Mouse (Mus musculus): ENCODE data around the gene Matn4.

The Matn4 gene

DNA sequence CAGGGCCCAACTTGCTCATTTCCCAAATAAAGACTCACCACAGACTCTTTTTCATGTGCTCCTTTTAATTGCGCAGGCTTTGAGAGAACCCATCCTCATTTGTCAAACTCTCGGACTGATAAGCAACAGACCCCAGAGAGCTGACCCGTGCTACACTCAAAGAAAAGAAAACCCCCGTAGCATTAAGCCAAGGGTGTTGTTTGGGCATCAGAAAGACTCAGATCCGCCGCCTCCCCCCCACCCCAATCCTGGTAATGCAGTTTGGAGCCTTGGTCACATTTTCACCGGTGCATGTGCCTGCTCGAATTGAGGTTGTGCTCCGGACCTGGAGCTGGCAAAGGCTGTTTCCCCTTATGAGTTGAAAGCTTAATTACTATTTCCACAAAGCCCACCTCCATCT is at the start of gene Matn4:
Gene Matn4, minus strand, starts transcription at position 101 of the 400 bp plus-strand sequence.
- no peak for DNase-seq

DNA sequence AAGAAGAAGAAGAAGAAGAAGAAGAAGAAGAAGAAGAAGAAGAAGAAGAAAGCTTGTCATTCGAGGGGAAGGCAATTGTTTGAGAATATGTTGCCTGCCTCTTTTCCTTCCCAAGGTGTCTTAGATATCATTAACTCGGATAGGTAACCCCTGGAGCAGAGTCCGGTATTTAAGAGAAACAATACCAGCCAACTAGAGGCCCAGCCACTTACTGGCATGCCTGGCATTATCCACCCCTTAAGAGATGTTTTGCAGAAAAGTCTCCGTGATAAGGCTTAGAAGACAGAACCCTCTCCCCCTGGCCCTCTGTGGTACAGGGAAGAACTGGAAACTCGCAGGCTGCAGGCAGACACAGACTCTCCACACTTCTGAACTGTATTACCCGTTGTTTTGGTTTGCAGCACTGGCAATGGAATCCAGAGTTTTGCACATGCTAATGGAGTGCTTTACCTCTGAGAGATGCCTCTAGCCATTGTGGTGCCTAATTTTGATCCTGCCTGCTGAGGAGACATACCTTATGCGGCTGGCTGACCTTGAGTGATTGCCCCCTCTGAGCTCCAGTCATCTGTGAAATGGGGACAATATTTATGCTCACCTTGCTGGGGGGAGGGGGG is 49.0 kb upstream of the Matn4 start:
- DNase-seq, result no peak

DNA sequence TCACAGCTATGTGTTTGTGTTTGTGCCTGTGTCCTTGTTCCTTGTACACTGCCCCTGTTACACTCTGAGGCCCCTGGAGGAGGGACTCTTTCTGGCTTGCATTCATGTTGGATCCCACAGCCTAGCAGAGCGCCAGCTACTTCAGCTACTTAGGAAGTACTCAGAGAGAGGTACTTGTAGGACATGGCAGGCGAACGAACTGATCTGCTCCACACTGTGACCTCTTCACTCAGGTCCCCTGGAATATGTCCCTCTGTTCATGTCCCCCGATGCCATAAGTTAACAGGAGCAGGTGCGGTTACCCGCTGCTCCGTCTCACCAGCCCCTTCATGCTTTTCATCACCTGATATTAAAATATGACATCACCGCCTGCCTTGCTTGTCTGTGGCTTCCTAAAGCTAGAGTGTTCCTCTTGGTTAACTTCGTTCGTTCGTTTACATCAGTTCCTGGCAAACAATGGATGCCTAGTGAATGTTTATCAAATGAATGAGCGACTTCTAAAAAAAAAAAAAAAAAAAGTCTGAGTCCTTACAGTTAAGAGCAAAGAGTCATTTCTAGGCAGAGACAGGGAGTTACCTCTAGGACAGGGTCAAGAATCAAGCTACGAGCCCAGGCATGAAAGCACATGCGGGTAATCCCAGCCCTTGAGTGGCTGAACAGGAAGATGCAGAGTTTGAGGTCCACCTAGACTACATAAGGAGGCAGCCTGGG is 48.2 kb upstream of the Matn4 start:
- DNase-seq, result no peak

DNA sequence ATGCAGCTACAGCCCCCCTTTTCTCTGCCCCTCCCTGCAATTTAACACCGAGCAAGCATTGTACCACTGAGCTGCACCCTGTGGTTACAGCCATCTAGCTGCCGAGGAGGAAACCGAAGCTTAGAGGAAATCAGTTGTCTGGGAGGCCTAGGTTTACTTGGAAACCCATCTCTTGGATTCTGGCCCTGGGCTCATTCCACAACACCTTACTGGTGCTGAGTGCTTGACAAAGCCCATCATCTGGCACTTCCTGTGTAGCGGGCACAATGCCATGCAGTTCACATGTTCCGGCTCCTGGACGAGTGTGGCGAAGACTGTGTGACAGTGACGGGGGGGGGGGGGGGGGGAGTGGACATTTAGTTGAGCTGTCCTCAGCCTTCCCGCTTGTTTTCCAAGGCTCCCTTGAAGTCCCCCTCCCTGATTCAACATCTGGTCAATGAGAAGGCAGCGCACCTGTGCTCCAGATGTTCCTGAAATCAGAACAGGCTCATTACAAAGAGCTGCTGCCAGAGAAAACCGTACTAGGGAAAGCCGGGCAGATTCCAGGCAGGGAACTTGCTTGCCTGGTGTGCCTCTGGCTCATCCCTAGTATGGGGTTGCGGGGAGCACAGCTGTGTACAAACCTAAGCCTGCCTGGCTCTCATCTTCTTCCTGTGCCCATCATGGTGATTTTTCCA is 47.2 kb upstream of the Matn4 start:
- no peak for DNase-seq

DNA sequence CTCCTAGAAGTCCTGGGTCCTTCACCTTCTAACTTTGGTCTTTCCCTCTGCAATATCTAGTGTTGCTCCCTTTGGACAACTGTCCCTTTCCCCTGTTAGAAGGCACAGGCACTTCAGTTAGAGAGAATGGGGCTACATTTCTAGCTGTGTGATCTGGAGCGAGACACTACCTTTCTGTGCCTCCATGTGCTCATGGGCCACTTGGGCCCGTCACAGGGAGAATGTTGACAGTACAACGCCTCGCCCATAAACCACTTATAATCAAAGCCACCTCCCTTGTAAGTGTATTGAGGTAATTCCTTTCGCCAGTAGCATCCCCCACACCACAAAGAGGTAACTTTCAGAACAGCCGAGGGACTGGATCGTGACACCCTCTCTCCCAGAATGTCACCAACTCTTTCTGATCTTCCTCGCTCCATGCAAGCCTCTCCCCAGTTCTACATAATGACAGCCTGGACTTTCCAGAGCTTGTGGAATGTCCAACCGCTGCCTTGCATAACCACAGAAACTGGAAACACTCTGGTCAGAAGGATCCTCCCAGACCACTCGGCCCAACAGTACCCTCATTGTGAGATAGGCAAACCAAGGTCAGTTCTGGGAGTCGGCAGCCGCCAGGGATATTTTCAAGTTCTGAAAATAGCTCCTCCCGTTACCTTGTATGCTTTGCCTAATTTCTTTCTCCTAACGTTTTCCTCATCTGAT is 44.5 kb upstream of the Matn4 start:
- DNase-seq, result no peak

DNA sequence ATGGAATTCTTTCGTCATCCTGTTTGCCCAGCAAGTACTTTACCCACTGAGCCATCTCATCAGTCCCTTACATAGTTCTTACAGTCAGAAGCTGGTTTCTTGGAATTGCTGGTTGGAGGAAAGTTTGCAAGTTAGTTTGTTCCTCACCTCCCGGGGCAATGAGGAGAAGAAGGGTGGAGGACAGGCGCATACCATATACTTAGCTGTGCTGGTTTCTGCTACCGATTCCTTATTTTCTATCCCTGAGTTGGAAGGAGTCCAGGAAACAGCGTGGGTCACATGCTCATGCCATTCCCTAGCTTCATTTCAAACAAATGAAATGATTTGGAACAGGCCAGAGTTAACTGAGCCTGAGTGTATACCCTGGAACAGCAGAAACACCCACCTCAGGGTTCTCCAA is 44.0 kb upstream of the Matn4 start:
- no peak for DNase-seq

DNA sequence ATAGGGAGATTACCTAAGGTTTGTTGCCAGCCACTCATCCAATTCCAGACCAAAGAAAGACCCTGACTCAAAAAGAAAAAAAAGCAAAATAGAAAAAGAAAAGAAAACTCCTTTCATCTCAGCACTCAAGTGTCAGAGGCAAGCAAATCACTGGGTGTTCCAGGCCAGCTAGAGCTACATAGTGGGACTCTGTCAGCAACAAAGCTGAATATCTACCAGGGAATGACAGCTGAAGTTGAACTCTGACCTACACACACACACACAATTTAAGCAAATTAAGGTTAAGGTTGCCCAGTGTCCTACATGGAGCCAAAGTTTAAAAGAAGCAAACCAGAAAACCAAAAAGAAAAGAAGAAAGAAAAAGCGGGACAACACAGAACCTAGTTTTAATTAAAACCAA is 43.2 kb upstream of the Matn4 start:
- no peak for DNase-seq

DNA sequence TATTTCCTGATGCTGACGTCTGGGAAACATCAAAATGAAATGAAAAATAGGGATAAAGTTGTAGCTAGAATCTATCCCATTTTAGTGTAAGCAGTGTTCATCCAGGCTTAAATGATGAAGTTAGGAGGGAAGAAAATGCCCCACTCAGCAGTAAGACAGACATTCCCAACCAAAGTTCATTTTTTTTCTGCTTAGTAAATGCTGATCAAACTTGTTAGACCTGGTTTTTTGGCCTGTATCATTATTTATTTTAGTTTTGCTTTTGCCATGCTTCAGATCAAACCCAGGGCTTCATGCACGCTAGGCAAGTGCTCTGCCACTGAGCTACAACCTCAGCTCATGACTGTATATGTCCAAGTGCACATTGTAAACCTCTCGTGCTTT is 41.1 kb upstream of the Matn4 start:
- no peak for DNase-seq

DNA sequence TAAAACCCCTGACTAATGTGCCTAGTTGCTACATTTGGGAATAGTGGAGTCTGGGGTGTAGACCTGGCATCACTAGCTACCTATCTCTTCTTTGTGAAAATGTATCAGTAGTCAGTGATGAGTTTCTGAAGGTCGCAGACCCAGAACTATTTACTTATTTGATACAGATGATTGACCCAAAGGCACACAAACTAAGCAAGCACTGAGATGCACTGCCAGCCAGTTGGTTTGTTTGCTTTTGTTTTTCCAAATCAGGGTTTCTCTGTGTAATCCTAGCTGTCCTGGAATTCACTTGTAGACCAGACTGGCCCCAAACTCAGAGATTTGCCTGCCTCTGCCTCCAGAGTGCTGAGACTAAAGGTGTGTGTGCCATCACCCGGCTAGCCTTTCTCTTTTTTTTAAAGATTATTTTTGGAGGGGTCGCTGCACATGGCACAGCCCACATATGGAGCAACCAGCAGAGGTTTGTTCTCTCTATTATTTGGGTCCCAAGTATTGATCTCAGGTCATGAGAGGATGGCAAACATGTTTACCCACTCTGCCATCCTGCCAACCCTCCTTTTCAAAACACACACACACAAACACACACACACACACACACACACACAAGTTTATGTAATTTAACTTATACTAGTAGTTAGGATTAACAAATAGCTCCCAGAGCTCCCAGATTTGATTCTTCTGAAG is 40.6 kb upstream of the Matn4 start:
- DNase-seq, result no peak

DNA sequence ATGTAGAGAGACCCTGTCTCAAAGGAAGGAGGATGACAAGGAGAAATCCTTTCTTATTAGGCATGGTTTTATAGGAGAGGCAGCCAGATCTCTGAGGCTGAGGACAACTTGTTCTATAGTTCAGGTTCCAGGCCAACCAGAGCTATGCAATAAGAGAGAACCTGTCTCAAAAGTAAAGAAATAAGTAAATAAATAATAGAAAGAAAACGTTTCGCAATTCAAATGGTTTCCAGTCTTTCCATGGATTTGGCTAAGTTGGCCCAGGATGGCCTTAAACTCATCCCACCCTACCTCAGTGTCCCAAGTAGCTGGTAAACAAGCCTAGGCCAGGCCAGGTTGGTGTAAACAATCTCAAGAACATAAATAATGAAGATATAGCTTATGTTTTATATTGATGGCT is 39.7 kb upstream of the Matn4 start:
- no peak for DNase-seq

DNA sequence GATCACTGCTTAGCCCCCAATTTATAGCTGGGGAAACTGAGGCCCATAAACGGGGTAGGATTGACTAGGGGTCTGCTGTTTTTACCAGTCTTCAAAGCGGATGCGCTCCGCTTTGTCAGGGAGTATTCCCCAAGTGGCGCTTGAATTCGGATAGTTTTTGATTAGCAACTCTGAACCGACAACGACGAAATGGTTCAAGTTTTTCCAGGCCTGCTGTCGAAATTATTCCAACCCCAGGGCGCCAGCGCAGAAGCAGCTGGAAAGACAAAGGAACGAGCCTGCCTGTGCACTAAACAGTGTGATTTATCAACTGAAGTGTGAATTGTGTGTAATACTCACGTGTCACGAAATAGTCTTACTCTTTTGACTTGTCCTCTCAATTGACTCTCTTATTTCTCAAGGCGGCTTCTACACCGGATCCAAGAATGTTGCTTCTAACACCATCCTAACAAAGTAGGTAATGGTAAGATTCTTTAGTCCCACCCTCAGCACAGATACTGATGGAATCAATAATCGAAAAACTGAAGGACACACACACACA is 38.6 kb upstream of the Matn4 start, which contains the start of gene Sdc4:
Gene Sdc4, minus strand, starts transcription at position 428 of the 541 bp plus-strand sequence.
- DNase-seq, result no peak

DNA sequence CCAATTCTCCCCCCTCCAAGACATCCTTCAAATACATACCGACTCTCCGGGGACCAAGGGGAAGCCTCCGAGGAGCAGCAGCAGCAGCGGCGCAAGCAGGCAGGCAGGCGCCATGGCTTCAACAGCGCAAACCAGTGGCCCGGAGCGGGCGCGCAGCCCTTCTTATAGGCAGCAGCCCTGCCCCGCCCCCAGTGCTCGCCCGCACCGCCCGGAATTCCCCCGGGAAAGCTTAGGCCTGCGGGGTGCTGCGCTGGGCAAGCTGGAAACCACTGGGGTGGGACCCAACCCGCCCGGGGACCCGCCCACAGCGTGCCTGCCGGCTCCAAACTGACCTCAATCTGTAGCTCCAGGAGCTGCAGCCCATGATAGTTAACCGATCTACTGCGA is 38.1 kb upstream of the Matn4 start:
- DNase-seq, result peak; percentile 45

DNA sequence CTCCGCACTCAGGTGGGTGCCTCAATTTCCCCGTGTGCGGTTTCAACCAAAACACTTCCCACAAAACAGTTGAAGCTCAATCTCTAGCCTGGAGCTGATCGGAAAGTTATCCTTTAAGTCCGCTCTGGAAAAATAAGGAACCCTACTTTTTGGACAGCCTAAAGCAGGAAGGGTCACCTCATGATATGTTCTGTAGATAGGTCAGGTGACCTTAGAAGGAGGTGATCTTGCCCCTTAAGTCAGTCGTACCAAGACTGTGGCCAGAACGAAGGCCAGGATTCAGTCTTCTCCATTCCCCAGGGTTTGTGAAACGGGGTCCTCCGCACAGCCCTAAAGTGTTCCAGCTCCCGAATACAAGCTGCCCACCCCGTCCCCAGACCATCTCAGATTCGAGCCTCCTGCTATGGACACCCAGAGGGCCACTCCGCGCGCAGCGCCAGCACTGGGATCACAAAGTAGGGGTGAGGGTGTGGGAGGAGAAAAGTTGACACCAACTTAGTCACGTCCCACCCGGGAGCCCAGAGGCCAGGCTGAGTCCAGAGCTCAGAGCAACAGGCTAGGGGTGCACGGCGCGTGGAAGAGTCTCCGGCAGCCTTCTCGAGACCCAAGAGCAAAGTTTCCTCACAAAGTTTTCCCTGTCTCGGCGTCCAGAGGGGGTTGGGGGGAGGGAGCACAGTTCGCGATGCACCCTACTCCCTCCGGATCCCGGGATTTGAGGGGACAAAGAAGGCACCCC is 37.5 kb upstream of the Matn4 start:
- no peak for DNase-seq

DNA sequence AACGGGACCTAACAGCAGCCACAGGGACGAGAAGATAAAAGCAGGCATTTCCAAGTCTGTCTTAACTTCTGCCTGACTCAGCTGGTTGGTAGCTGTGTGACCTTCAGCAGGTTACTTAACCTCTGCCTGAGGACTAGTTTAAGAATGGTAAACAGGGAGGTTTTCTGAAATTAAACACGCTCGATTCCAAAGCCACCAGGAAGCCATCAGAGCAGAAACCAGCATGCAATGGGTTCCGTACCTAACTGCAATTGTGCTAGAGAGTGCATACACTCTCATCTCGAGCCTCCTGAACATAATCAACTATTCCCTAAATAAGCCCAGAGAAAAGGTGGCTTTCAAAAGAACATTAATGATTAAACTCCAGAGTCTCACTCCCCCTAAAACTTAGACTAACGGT is 36.8 kb upstream of the Matn4 start:
- DNase-seq, result no peak

DNA sequence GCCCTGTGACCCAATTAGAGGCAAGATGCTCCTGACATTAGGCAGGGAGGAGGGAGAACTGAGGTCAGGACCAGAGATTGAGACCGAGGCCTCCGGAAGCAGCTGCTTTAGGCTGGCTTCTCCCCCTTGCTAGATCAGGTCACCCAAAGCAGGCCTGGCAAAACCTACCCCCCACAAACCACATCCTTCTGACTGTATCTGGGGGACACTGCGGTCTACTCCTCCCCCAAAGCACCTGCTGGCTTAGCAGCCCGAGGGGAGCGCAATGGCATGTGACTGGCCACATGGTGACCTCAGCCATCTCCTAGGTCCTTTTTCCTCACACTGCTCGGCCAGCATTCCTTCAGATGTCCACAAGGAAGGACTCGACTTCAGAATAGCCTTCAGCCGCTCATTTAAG is 36.2 kb upstream of the Matn4 start:
- DNase-seq, result no peak

DNA sequence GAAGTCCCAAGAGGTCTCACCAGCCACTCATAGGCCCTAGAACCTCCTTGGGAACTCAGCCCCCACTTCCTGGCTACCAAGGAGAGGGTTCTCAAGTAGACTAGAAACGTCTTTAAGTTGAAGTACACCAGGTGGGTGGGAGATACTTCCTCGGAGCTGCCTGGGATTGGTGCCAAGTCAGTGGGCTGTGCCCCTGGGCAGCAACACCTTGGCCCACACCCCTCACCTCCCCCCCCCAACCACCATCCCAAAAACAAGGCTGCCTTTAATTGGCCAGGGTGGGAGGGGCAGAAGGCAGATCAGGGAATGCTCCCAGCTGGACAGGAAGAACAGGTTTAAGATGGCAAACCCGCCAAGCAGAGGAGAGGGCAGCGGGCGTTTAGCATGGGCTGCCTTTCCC is 35.4 kb upstream of the Matn4 start:
- DNase-seq, result no peak

DNA sequence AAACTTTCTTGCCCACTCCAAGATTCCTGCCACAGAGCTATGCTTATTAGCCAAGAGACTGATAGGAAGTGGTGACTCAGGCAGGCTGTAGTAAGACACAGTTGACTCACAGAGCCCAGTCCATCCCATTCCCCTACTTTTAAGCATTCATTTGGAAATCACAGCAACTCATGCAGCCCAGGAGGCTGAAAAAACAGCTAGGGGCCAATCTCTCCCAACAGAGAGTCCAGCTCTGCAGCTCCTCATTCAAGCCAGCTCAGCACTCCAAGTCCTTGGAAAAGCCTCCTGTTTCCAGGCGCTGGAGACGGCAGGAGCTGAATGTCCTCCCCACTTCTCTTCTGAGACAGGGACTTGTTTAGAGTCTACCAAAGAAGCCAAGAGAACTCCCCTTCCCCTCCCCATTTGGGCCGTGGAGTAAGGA is 34.1 kb upstream of the Matn4 start:
- peak; percentile 53 for DNase-seq

DNA sequence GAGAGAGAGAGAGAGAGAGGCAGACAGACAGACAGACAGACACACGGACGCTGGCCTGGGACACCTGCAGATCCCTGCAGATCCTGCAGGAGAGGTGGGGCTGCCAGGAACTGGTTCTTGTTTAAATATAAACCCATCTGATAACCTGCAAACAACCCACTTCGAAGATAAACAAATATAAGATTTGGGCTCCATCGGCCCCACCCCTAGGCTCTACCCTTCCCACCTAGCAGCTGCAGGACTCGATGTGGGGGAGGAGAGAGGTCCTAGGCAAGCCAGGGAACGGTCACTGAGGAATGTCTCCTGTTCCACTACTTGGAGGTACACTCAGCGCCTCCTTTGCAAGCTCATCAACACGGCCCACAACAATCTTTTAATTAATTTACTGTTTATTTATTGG is 33.3 kb upstream of the Matn4 start:
- no peak for DNase-seq

DNA sequence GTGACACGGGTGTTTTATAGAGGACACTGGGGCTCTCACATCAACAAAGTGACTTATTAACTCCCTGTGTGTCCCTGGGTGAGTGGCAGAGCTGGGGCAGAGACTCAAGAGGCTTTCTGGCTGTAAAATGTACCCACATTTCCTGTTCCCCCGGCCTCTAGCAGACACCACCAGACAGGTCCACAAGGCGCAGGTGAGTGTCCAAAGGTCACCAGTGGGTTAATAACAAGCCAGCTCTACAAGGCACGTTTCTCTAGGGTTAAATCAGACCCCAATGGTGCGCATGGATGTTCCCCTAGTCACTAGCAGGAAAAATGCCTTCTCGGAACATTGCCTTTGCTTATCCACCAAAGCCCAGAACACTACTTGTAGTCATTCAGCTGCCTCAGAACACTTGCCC is 32.8 kb upstream of the Matn4 start:
- no peak for DNase-seq

DNA sequence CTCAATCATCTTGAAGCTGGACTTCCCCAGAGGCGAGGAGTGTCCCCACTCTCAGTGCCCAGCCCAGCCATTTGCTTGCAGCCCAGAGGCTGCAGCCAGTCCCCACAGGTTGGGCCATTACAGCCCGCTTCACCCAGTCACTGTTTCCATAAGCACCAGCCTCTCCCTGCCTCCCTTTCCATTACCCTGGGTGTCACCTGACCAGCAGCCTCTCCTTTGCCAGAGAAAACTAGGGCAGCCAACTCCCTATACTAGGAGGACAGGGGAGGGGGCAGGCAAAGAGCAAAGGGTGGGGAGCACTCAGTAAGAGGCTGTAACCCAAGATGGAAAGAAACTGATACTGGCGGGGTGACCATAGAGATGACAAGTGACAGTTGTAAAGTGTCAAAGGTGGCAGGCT is 32.0 kb upstream of the Matn4 start:
- DNase-seq, result no peak

DNA sequence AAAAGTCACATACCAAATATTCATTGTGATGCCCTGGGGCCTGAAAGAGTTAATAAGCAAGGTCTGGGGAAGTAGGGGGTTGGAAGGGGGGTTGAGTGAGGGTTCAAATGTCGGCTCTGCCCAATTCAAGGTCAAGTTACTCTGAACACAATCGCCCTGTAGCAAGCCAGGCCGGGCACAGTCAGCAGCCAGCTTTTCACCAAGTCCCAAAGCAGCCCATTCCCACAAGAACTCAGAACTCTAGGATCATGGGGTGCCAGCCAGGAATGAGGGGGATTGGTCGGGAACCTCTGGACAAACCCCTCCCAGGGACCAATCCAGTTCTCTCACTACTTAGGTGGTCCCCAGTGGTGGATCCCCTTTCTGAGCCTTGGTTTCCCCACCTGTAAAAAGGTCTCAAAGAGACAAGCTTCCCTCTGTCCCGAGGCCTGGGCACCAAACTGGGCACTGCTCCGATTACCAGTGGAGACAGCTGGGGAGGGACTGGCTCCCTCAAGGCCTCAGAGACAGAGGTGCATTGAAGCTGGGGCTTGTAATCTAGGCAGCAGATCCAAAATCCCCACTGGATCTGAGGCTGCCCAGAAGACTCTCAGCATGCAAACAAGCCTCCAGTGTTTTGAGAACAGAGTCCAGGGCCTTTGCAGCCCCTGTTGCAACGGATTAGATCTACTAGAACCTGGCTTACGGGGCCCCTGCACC is 31.4 kb upstream of the Matn4 start:
- peak; percentile 52 for DNase-seq
